8 mouse cellular contexts compared by ENCODE assay signal in genomic region chr7:107665586-107666261, GRCm38 (mm10). TPM values are rescaled to one million over a fixed set of nuclear protein-coding genes. Genes with fewer than 3 reads are reported as not detected.
DNase-seq lines count a peak whose midpoint lies in the region; ATAC-seq and TF ChIP-seq lines count a peak whose summit lies in the region.

No protein-coding gene starts in this region.

- TF ChIP-seq POLR2A in lung, adult 2 months (IDR thresholded peaks at IDR 0.05; ENCODE audit: borderline replicate concordance, extremely low read depth, low read depth, low read length) = no peak

- peak overlapping the region; percentile 27 for H3K4me3 ChIP-seq in forebrain, embryonic 16.5 days (replicated peaks; ENCODE audit: low read length)
- H3K4me3 ChIP-seq in heart, postnatal 0 days (ENCODE audit: low read depth, low read length) = peak overlapping the region; percentile 49
- peak overlapping the region; percentile 48 for H3K4me3 ChIP-seq in lung, adult 2 months (replicated peaks; ENCODE audit: extremely low read depth, low read depth, low read length)

- peak; percentile 62 for ATAC-seq in forebrain, embryonic 16.5 days
- peak; percentile 28 for ATAC-seq in heart, postnatal 0 days (ENCODE audit: insufficient read depth, low read depth)
- ATAC-seq in erythroid progenitor cell, adult 5-6 weeks (replicated peaks; ENCODE audit: low FRiP score, poor library complexity, severe bottlenecking) = no peak

- no peaks in the 10 kb centered on the region for H3K9me3 ChIP-seq in forebrain, embryonic 16.5 days (ENCODE audit: control insufficient read depth, low read length)
- no peaks in the 10 kb centered on the region for H3K9me3 ChIP-seq in heart, postnatal 0 days (replicated peaks; ENCODE audit: control insufficient read depth, low read length)

- H3K9ac ChIP-seq in forebrain, embryonic 16.5 days (replicated peaks; ENCODE audit: low read depth, low read length) = peak overlapping the region; percentile 37
- H3K9ac ChIP-seq in heart, postnatal 0 days (replicated peaks; ENCODE audit: low read depth, low read length) = peak overlapping the region; percentile 66

- peak; percentile 51 for DNase-seq in layer of hippocampus, adult 11-12 months (ENCODE audit: low spot score)
- DNase-seq in layer of hippocampus, adult 9-10 months (ENCODE audit: low spot score) = no peak
- peak; percentile 55 for DNase-seq in heart, postnatal 0 days (ENCODE audit: low spot score)
- peak; percentile 37 to 40 for DNase-seq in layer of hippocampus, adult 8-10 months (ENCODE audit: low spot score in 2 of 2)
- DNase-seq in lung, adult 2 months = peak; percentile 50
- DNase-seq in ovary, postnatal 10 days (ENCODE audit: low spot score) = peak; percentile 48

- no peaks in the 10 kb centered on the region for H3K36me3 ChIP-seq in forebrain, embryonic 16.5 days (ENCODE audit: control insufficient read depth, insufficient read depth)
- no peaks in the 10 kb centered on the region for H3K36me3 ChIP-seq in heart, postnatal 0 days (replicated peaks; ENCODE audit: control insufficient read depth, insufficient read depth, low read length)

- 2% methylated on average over 9 of the region's 9 CpGs for WGBS in forebrain, embryonic 16.5 days
- 4% methylated on average over 9 of the region's 9 CpGs for WGBS in heart, postnatal 0 days
- WGBS in lung, adult 2 months = 9% methylated on average over 9 of the region's 9 CpGs

- peak overlapping the region; percentile 49 for H3K4me2 ChIP-seq in forebrain, embryonic 16.5 days (ENCODE audit: low read length)
- H3K4me2 ChIP-seq in heart, postnatal 0 days (ENCODE audit: low read depth, low read length) = peak overlapping the region; percentile 72

- no peak for TF ChIP-seq EP300 in heart, postnatal 0 days (IDR thresholded peaks at IDR 0.05; ENCODE audit: low read depth)

- 0 out of 2 replicates have a peak, but pooled peaks cover 2% of the 10 kb centered on the region for H3K27me3 ChIP-seq in forebrain, embryonic 16.5 days (replicated peaks; ENCODE audit: control insufficient read depth, insufficient read depth, low read length)
- H3K27me3 ChIP-seq in heart, postnatal 0 days (ENCODE audit: control insufficient read depth, insufficient read depth, low read length) = no peaks in the 10 kb centered on the region

- no peak for TF ChIP-seq CTCF in heart, postnatal 0 days (IDR thresholded peaks at IDR 0.05; ENCODE audit: low read depth)
- TF ChIP-seq CTCF in lung, adult 2 months (IDR thresholded peaks at IDR 0.05; ENCODE audit: insufficient read depth, low read length) = no peak

- peaks cover 25% of the 10 kb centered on the region for H3K4me1 ChIP-seq in forebrain, embryonic 16.5 days (replicated peaks; ENCODE audit: control insufficient read depth, insufficient read depth, low read length)
- H3K4me1 ChIP-seq in heart, postnatal 0 days (ENCODE audit: control insufficient read depth, insufficient read depth) = peaks cover 27% of the 10 kb centered on the region
- peaks cover 16% of the 10 kb centered on the region for H3K4me1 ChIP-seq in lung, adult 2 months (ENCODE audit: control insufficient read depth, insufficient read depth, low read length)

- peak overlapping the region; percentile 41 for H3K27ac ChIP-seq in forebrain, embryonic 16.5 days (ENCODE audit: low read length)
- peak overlapping the region; percentile 89 for H3K27ac ChIP-seq in heart, postnatal 0 days (ENCODE audit: low read depth)

RNA-seq across cellular contexts. Expression of gene 5330417H12Rik, which starts 40.8 kb away (rescaled TPM):
- not detected in 2 replicates for polyA plus RNA-seq in forebrain, embryonic 16.5 days (2015; fragmentation: Nextera tagmentation; extraction: Ambion mirVana)
- not detected in 2 replicates for total RNA-seq in heart, postnatal 0 days (2014; rRNA removed; ENCODE audit: low replicate concordance)
- polyA plus RNA-seq in heart, postnatal 0 days (2015; fragmentation: Nextera tagmentation; extraction: Ambion mirVana) = not detected in 2 replicates
- not detected for total RNA-seq in layer of hippocampus, adult 8-10 months (2022)
- polyA plus RNA-seq in lung, adult 2 months (2012; rRNA removed) = not detected in 2 replicates
- total RNA-seq in erythroid progenitor cell, adult 5-6 weeks (2015; ENCODE audit: low replicate concordance) = not detected in 2 replicates
- not detected in 2 replicates for total RNA-seq in erythroid progenitor cell, adult 5-6 weeks (2017; ENCODE audit: low replicate concordance)
